Mouse (Mus musculus) MEL (cell line): ENCODE data around the gene Marf1.

ENCODE experiments used
- E2F4 ChIP-seq: IDR thresholded peaks from 2 replicates; pipeline ENCODE4 v1.6.1; 2011; ENCODE audit warnings: low read depth, low read length, improper control_type of control experiment, borderline replicate concordance
- POLR2A ChIP-seq, 2 experiments: IDR thresholded peaks; 2 replicates each; pipeline ENCODE4 v1.6.1; 2011 to 2012; ENCODE audit warnings: low read length in 2 of 2, mild to moderate bottlenecking in 2 of 2, control low read depth in 1 of 2, improper control_type of control experiment in 1 of 2, low read depth in 1 of 2, moderate library complexity in 1 of 2; ENCODE audit not compliant: control insufficient read depth in 1 of 2, insufficient read depth in 1 of 2, poor library complexity in 1 of 2
- RAD21 ChIP-seq: IDR thresholded peaks from 2 replicates; pipeline ENCODE4 v1.6.1; 2011; ENCODE audit warnings: mild to moderate bottlenecking, low read depth, low read length, improper control_type of control experiment
- TAL1 ChIP-seq: IDR thresholded peaks from 2 replicates; pipeline ENCODE4 v1.6.1; 2012; ENCODE audit warnings: mild to moderate bottlenecking, inconsistent platforms, low read length, moderate library complexity, mixed read lengths
- USF2 ChIP-seq, 2 experiments: IDR thresholded peaks; 2 replicates each; pipeline ENCODE4 v1.6.1; 2011 to 2012; ENCODE audit warnings: improper control_type of control experiment in 2 of 2, low read length in 2 of 2, borderline replicate concordance in 1 of 2, inconsistent platforms in 1 of 2, low read depth in 1 of 2, mild to moderate bottlenecking in 1 of 2; ENCODE audit not compliant: insufficient read depth in 1 of 2
- ZNF384 ChIP-seq: IDR thresholded peaks from 2 replicates; pipeline ENCODE4 v1.6.1; 2012; ENCODE audit warnings: low read depth, mild to moderate bottlenecking, inconsistent platforms, low read length, improper control_type of control experiment

GRCm38 (mm10) chr16:14130796-14131195 is 32.4 kb downstream of the Marf1 start:
- no peak for TF ChIP-seq E2F4
- no peak for TF ChIP-seq ZNF384
- no peak for TF ChIP-seq POLR2A (IDR thresholded peaks at IDR 0.05; ENCODE audit: control insufficient read depth in 1 of 2, insufficient read depth in 1 of 2, low read depth in 1 of 2, low read length in 2 of 2, poor library complexity in 1 of 2)
- no peak for TF ChIP-seq USF2 (IDR thresholded peaks at IDR 0.05; ENCODE audit: borderline replicate concordance in 1 of 2, insufficient read depth in 1 of 2, low read depth in 1 of 2, low read length in 2 of 2)
- no peak for TF ChIP-seq TAL1
- TF ChIP-seq RAD21: no peak
